Mouse (Mus musculus) liver, adult 2 months (tissue): ENCODE data around the gene Tnnt3.

Experiments
- CTCF ChIP-seq: fragments of 200-500 bp; IDR thresholded peaks from 2 replicates; pipeline ENCODE4 v1.5.1; 2011; ENCODE audit warnings: low read depth, low read length, control low read depth
- POLR2A ChIP-seq: fragments of 200-500 bp; IDR thresholded peaks from 2 replicates; pipeline ENCODE4 v1.6.1; 2011; ENCODE audit warnings: low read length, control low read depth; ENCODE audit not compliant: insufficient read depth; ENCODE audit errors: extremely low read depth

DNA sequence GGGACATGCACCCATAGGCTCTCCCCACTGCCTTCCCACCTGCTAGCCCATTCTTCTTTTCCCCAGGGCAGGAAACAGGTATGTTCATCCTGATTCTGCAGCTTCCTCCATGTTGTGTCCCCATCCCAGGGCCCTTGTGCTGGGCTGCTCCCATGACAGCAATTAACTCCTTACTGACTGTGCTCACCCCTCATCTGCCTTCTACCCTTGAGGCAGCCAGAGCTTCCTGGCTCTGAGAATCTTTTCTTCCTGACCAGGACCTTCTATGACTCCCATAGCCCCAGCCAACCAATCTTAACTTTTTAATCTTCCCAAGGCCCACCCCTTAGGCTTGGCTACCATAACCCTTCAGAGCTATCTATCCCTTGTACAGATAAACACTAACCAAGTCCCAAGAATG is 19.3 kb upstream of the Tnnt3 start:
- TF ChIP-seq CTCF (no peak), POLR2A (no peak)
